Mouse (Mus musculus) midbrain, embryonic 14.5 days (tissue): Measurements from ENCODE around the gene Creb3. TPM values are rescaled to one million over a fixed set of nuclear protein-coding genes. Genes with fewer than 3 reads are reported as not detected.
"Not testable (repeated sequence)": the region's sequence is repeated elsewhere in the genome, so short reads cannot be mapped to it uniquely, and the experiment has no call there.

ENCODE experiments used
- ATAC-seq: fragments of 200-750 bp; cut with Nextera tagmentation; 2 replicates; pipeline ENCODE4 v1.8.0; 2017; ENCODE audit warnings: moderate number of reproducible peaks, moderate library complexity; ENCODE audit not compliant: low FRiP score, low TSS enrichment
- DNase-seq: peaks from one replicate; pipeline ENCODE4 v3.0.0-alpha.2; 2015
- H3K27ac ChIP-seq: fragments of 300-500 bp; sonication (generic); replicated peaks from 2 replicates; pipeline ENCODE4 v1.5.1; 2014; ENCODE audit warnings: mild to moderate bottlenecking, low read depth, low read length, moderate library complexity
- H3K27me3 ChIP-seq: fragments of 300-500 bp; sonication (generic); 2 replicates; pipeline ENCODE4 v1.6.1; 2014; ENCODE audit warnings: low read length, control low read depth, mixed read lengths; ENCODE audit not compliant: control insufficient read depth, insufficient read depth
- H3K36me3 ChIP-seq: fragments of 300-500 bp; sonication (generic); 2 replicates; pipeline ENCODE4 v1.6.1; 2014; ENCODE audit warnings: low read length, control low read depth; ENCODE audit not compliant: control insufficient read depth, insufficient read depth
- H3K4me1 ChIP-seq: fragments of 300-500 bp; sonication (generic); 2 replicates; pipeline ENCODE4 v1.6.1; 2014; ENCODE audit warnings: mild to moderate bottlenecking, antibody characterized with exemption, low read length, control low read depth; ENCODE audit not compliant: control insufficient read depth, insufficient read depth
- H3K4me2 ChIP-seq: fragments of 300-500 bp; sonication (generic); 2 replicates; pipeline ENCODE4 v1.6.1; 2014; ENCODE audit warnings: mild to moderate bottlenecking, low read length, moderate library complexity
- H3K4me3 ChIP-seq: fragments of 300-500 bp; sonication (generic); replicated peaks from 2 replicates; pipeline ENCODE4 v1.5.1; 2014; ENCODE audit warnings: low read depth, low read length
- H3K9ac ChIP-seq: fragments of 300-500 bp; sonication (generic); replicated peaks from 2 replicates; pipeline ENCODE4 v1.6.1; 2014; ENCODE audit warnings: mild to moderate bottlenecking, low read length, moderate library complexity
- H3K9me3 ChIP-seq: fragments of 300-500 bp; sonication (generic); 2 replicates; pipeline ENCODE4 v1.6.1; 2016; ENCODE audit warnings: low read length, control low read depth, mixed read lengths; ENCODE audit not compliant: control insufficient read depth
- WGBS: fragments of 180-500 bp; shearing (Covaris S2); extraction: QIAGEN DNeasy Blood & Tissue Kit; methylation state at CpG from one replicate; pipeline ENCODE4 v1.1.7; 2014; 5-methylcytosine and 5-hydroxymethylcytosine counted together
- polyA plus RNA-seq: library from polyadenylated mRNA; unstranded; fragments of >200 nt; fragmentation: Nextera tagmentation; extraction: Ambion mirVana; gene quantifications from 2 replicates; pipeline ENCODE4 v1.2.1, GENCODE M21; 2014

Creb3 gene
- polyA plus RNA-seq, 1 experiment from 2014 or later, result 80.9 TPM

DNA sequence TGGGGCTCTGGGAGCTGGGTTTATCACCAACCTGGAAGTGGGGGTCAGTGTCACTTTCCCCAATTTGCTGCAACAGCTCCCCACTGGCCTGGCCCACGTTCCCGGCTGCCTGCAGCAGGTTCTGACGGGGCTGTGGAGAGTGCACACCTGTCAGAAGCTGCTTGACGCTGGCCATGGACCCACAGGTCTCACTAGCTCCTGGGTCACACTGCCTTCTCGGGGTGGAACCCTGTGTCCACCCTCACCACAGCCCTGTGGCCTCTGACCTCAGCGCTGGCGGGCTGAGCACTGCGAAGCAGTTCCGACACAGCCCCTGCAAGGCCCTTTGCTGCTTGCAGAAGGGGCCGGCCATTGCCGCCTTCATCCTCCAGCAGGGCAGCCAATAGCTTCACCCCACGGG lies 13.1 kb upstream of the Creb3 start:
- Histone ChIP-seq H3K9me3 (no peaks in the 10 kb centered on the region), H3K4me3 (no peak overlapping the region), H3K27ac (no peak overlapping the region), H3K9ac (no peak overlapping the region), H3K4me2 (no peak overlapping the region), H3K36me3 (peaks cover 99% of the 10 kb centered on the region), H3K27me3 (no peaks in the 10 kb centered on the region), H3K4me1 (no peaks in the 10 kb centered on the region)
- ATAC-seq, result no peak
- WGBS, result 94% methylated on average over 12 of the region's 12 CpGs
- no peak for DNase-seq

DNA sequence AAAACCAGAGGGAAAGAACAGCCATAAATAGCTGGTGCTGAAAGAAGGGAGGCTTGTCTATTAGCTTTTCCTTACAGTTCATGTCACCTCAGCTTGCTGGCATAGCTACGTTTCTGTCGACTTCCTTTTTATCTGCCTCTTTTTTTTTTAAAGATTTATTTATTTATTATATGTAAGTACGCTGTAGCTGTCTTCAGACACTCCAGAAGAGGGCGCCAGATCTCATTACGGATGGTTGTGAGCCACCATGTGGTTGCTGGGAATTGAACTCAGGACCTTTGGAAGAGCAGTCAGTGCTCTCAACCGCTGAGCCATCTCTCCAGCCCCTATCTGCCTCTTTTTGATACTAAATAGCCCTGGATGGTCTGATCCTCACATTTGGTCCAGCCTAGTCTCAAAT lies 10.3 kb upstream of the Creb3 start:
- not testable (repeated sequence) for H3K27me3 ChIP-seq, H3K27ac ChIP-seq, DNase-seq, H3K4me1 ChIP-seq, ATAC-seq, H3K4me2 ChIP-seq, H3K9me3 ChIP-seq, H3K9ac ChIP-seq, H3K4me3 ChIP-seq
- H3K36me3 ChIP-seq, result peaks cover 99% of the 10 kb centered on the region
- 87% methylated on average over 6 of the region's 6 CpGs for WGBS

DNA sequence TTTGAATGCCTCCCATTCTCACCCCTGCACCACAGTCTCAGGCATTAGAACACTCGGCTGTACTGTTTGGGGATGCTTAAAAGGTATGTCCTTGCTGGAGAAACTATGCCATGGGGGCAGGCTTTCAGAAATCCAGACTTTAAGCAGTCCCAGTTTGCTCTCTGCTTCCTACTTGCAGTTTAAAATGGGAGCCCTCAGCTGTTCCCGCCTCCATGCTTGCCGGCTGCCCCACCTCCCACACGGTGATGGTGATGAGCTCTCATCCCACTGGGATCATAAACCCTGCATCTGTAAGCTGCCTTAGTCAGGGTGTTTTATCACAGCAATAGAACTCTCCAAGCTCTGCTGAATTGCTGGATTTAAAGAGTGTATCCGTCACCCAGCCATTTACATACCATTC lies 9.7 kb upstream of the Creb3 start:
- no peaks in the 10 kb centered on the region for H3K27me3 ChIP-seq
- no peak overlapping the region for H3K9ac ChIP-seq
- DNase-seq, result no peak
- WGBS, result 97% methylated on average over 5 of the region's 5 CpGs
- H3K9me3 ChIP-seq, result no peaks in the 10 kb centered on the region
- no peak overlapping the region for H3K4me2 ChIP-seq
- peaks cover 95% of the 10 kb centered on the region for H3K36me3 ChIP-seq
- H3K4me1 ChIP-seq, result no peaks in the 10 kb centered on the region
- H3K4me3 ChIP-seq, result no peak overlapping the region
- H3K27ac ChIP-seq, result no peak overlapping the region
- no peak for ATAC-seq

DNA sequence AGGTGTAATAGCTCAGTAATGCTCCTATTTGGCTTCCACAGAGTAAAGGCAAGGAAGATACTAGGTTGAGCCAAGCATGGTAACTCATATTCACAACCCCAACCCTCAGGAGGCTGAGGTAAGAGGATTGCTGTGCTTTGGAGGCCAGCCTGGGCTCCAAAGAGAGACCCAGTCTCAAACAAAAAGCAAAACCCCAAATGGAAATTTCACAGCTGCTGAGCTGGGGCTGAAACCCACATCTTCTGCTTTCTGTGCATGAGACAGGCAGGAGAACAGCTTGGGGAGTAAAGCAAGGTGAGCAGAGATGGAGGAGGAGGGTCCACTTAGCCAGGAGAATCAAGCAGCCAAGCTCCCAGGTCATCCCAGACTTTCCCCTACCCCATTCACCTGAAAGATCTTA lies 8.2 kb upstream of the Creb3 start:
- Histone ChIP-seq H3K36me3 (peaks cover 91% of the 10 kb centered on the region), H3K9me3 (no peaks in the 10 kb centered on the region), H3K9ac (no peak overlapping the region), H3K4me2 (no peak overlapping the region), H3K4me3 (no peak overlapping the region), H3K4me1 (peaks cover 4% of the 10 kb centered on the region; the same call in 1 of the 2 replicates), H3K27ac (no peak overlapping the region), H3K27me3 (no peaks in the 10 kb centered on the region)
- DNase-seq (no peak), ATAC-seq (no peak)

DNA sequence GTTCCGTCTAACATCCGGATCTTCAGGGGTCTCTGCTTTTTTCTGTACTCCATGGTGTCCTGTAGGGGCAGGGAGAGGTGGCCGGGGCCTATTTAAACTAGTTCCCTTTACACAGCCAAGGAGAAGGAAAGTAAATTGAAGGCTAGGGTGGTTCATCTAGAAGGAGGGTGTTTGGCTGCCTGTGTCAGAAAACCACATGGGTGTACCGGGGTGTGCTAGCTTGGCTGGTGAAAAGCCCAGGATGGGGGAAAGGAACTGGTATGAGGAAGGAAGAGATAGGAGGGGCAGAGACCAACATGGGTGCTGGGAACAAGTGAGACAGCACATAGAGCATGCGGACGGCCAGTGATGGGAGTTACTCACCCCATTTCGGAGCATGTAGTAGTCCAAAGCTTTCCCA lies 6.2 kb upstream of the Creb3 start:
- ATAC-seq (no peak), DNase-seq (no peak)
- no peaks in the 10 kb centered on the region for H3K27me3 ChIP-seq
- H3K4me2 ChIP-seq, result no peak overlapping the region
- H3K9ac ChIP-seq, result no peak overlapping the region
- H3K4me3 ChIP-seq, result no peak overlapping the region
- H3K36me3 ChIP-seq, result peaks cover 76% of the 10 kb centered on the region
- no peaks in the 10 kb centered on the region for H3K9me3 ChIP-seq
- 96% methylated on average over 7 of the region's 7 CpGs for WGBS
- peaks cover 13% of the 10 kb centered on the region for H3K4me1 ChIP-seq
- no peak overlapping the region for H3K27ac ChIP-seq

DNA sequence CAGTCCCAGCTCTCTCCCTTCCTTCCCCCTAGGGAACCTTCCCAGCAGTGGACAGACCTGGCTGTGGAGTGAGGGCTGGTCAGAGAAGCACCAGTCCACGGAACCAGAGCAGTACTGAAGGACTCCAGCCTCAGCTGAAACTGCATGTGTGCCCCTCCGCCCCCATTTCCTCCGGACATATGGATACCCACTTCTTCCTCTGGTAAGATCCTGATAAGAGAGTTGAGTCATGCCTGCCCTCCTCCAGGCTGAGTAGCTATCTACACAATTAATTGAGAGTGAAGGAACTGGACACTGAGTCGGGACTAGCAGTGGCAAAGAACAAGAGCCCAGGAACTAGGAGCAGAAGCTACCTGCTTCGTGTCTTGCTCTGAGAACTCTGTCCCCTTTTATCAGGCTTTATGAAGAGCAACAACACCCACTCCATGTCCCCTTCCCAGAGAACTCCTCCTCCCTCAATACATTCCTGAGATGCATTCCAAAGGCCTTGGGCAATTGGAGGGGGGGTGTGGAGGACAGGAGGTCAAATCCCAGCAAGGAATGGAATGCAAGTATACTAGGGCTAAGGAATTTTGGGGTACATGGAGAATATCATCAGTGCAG lies 4.0 kb upstream of the Creb3 start:
- H3K9ac ChIP-seq, result no peak overlapping the region
- no peaks in the 10 kb centered on the region for H3K27me3 ChIP-seq
- peaks cover 22% of the 10 kb centered on the region for H3K4me1 ChIP-seq
- ATAC-seq, result no peak
- WGBS, result 68% methylated on average over 5 of the region's 5 CpGs
- H3K9me3 ChIP-seq, result no peaks in the 10 kb centered on the region
- H3K4me3 ChIP-seq, result no peak overlapping the region
- no peak for DNase-seq
- H3K36me3 ChIP-seq, result peaks cover 55% of the 10 kb centered on the region
- no peak overlapping the region for H3K4me2 ChIP-seq
- no peak overlapping the region for H3K27ac ChIP-seq

DNA sequence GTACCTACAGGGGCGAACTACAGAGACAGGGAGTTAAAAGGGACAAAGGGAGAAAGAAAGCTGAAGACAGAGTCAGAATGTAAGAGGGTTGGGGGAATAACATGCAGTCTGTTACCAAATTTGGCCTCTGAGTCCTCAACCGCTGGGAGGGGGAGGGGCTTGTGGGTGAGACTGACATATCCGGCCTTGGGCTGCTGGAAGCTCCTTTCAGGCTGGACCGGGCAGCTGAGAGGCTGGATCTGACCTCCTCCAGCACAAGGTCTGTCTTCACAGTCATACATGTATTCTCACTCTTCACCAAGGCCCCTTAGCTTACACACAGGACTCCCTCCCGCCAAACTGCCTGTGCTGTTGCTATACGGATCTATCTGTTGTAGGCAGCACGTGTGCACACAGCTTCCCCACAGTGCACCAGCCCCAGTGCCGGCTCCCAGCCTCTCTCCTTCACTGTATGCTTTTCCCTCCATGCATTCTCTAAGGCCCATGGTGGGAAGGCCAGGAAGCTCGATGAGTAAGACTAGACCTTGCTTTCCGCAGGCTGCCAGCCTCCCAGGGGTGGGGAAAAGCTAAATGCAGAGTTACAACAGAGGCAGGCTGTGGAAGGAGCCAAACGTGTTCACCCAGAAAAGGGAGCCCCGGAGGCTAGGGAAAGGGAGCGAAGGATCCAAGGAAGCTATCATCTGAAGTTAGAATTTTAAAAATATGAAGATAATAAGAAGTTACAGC lies 3.3 kb upstream of the Creb3 start:
- no peak overlapping the region for H3K4me3 ChIP-seq
- no peaks in the 10 kb centered on the region for H3K9me3 ChIP-seq
- 43% methylated on average over 13 of the region's 13 CpGs for WGBS
- no peak overlapping the region for H3K27ac ChIP-seq
- ATAC-seq (no peak), DNase-seq (peak; percentile 30)
- H3K36me3 ChIP-seq, result peaks cover 51% of the 10 kb centered on the region
- peak overlapping the region; percentile 6; the same call in 1 of the 2 replicates for H3K4me2 ChIP-seq
- peaks cover 29% of the 10 kb centered on the region for H3K4me1 ChIP-seq
- H3K9ac ChIP-seq, result no peak overlapping the region; the same call in 1 of the 2 replicates
- no peaks in the 10 kb centered on the region for H3K27me3 ChIP-seq

DNA sequence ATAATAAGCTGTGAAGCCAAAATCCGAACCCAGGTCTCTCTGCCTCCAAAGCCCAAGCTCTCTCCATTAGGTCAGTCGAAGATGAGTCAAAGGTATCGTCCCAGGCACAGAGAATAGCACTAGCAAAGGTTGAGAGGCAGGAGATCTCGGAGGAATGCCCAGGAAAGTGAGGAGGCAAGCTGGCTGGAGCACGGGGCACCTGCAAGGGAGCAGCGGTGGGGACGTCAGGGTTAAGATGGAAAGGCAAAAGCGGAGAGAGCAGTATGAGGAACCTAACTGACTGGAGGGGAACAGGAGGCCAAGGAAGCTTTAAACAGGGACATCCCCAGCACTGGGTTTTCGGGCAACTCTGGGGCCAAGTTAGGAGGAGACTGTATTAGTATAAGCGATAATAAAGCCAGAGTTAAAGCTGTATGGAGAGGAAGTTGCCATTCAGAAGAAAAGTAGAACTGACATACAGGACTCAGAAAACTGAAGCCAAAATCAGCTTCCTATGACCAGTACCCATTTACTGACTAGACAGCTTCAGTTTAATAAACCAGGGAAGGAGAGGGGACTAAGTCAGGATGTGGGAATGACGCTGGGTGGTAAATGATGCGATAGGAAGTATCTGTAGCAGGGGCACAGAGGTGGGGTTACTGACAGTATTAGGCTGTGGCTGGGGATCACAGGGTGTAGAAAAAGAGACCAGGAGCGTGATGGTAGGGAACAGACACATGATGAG lies 2.5 kb upstream of the Creb3 start:
- Histone ChIP-seq H3K27me3 (no peaks in the 10 kb centered on the region), H3K9ac (peak overlapping the region; percentile 34; the same call in 1 of the 2 replicates), H3K4me3 (no peak overlapping the region), H3K27ac (no peak overlapping the region), H3K4me1 (peaks cover 33% of the 10 kb centered on the region), H3K4me2 (peak overlapping the region; percentile 3; the same call in 1 of the 2 replicates), H3K36me3 (peaks cover 50% of the 10 kb centered on the region), H3K9me3 (no peaks in the 10 kb centered on the region)
- no peak for ATAC-seq
- 88% methylated on average over 13 of the region's 13 CpGs for WGBS
- no peak for DNase-seq
